Mouse (Mus musculus): Measurements from ENCODE around the gene Usp37. TPM values are rescaled to one million over a fixed set of nuclear protein-coding genes. Genes with fewer than 3 reads are reported as not detected.
"Not testable (repeated sequence)": the region's sequence is repeated elsewhere in the genome, so short reads cannot be mapped to it uniquely, and the experiment has no call there.

The Usp37 gene
- total RNA-seq (2022) = 10 to 100 TPM; 14.1 to 23.0 (median 17.8) TPM

DNA sequence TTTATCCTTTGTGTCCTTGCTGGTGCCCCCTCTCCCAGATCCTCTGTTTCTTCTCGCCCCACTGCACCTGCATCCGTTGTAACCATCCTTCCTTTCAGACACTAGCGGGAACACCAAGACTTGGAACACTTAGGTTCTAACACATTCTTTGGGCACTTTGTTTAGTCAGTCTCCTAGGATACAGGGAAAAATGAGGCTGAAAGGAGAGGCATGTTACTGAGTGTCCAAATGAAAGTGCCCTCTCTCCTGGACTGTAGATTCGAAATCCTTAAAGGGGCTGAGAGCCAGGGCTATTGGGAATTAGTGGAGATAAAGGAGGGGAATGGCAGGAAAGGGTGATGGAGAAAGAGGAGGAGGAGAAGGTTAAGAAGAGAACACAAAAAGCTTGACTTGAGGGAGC lies at the start of gene Usp37:
Usp37 (minus strand) TSS at position 101 of the 400 bp plus-strand sequence.
- DNase-seq = no peak

DNA sequence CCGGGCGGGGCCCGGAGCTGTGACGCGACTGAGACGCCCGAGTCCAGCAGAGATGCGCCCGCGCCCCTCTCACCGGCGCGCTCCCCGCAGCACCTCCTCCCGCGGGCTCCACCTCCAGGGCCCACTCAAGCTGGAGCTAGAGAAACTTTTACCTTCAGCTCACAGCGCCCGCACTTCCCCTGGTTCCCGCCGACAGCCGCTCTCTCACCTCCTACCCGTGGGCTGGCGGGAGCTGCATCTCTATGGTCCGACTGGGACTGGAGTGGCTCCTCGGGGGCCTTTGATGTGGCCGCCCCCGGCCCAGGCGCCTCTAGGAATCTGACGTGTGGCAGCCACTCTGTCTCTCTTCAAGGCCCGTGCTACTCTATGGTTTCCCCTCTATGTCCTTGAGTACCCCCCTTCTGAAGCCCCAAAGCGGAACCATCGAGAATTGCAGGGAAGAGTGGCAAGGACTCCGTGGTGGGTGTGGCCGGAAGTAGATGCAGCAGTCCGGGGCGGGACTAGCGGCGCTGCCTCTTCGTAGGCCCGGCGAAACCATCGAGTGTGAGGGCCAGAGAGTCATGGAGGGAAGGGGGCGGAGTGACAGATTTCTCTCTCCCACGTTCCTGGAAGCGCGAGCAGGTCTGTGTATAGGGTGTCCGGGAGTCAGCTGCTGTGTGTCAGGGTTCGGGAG lies 43.8 kb upstream of the Usp37 start, which contains the start of the genes Zfp142 and Bcs1l:
Zfp142 (minus strand) TSS at position 474 of the 673 bp plus-strand sequence.
Bcs1l (plus strand) TSS at position 517 of the 673 bp plus-strand sequence.
- peak; percentile 99 for DNase-seq

DNA sequence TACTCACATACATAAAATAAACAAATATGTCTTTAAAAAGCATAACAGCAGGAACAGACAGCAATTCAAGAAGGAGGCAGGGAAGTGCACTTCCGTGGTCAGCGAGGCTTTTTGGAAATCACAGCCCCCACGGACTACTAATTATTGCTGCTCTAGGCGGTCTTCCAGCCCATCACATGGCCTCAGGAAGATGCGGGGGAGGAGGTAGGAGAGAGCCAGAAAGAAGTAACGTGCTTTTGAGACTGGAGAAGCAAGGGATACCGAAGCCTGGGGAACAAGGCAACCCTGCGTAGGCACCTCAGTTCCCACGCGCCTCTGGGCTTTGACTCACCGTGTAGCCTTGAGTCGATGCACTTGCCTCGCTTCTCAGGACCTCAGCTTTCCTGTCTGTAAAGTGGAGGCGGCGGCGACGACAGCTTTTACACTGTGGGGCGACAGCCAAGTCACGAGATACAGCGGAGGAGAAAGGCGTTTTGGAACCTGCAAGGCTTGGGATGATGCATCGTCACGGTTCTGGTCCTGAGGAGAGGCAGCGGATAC lies 43.2 kb upstream of the Usp37 start:
- DNase-seq = no peak

DNA sequence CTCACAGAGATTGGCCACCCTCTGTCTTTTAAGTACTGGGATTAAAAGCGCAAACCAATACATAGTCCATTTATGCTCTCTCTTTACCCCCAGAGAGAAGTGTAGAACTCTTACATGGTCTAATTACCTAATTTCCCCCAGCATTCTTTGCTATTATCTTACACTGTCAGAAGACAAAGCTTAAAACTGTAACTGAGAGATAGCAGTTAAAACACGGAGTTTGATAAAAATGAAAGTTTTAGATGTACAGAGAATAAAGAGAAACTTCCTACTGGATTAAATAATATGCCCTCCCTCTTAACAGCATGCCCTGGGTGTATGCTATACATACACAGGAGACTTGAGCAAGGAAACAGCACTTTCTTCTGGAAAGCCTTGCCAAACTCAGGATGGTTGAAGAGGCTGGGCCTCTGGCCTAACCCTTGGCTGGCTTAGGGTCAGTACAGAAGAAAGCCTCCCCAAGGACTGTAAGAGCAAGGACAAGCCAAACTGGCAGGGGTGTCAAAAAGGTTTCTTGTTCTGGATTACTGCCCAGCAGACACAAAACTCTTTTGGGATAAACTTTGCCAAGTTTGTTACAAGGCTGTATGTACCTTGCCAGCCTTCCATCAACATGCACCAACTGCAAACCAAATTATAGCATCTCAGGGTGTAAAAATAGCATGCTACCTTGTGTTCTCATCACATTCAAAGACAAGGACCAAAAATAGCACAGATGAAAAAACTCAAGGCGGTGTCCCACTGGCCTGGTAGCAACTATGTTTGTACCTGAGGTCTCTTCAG lies 40.7 kb upstream of the Usp37 start:
- DNase-seq = no peak

DNA sequence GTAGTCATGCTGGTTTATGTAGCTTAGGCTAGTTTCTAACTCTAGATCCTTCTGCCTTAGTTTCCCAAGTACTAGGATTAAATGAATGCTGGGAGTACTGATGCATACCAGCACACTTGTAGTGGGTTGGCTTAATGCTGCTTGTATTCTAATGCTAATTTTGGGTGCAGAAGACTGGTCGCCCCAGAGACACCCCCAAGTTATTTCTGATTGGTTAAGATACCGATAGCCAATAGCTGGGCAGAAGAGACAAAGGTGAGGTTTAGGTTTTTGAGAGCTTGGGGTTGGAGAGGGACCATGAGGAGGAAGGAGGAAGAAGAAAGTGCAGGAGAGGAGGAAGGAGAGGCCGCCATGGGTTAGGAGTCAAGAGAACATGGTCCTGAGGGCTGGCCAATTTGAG lies 38.5 kb upstream of the Usp37 start:
- DNase-seq = no peak

DNA sequence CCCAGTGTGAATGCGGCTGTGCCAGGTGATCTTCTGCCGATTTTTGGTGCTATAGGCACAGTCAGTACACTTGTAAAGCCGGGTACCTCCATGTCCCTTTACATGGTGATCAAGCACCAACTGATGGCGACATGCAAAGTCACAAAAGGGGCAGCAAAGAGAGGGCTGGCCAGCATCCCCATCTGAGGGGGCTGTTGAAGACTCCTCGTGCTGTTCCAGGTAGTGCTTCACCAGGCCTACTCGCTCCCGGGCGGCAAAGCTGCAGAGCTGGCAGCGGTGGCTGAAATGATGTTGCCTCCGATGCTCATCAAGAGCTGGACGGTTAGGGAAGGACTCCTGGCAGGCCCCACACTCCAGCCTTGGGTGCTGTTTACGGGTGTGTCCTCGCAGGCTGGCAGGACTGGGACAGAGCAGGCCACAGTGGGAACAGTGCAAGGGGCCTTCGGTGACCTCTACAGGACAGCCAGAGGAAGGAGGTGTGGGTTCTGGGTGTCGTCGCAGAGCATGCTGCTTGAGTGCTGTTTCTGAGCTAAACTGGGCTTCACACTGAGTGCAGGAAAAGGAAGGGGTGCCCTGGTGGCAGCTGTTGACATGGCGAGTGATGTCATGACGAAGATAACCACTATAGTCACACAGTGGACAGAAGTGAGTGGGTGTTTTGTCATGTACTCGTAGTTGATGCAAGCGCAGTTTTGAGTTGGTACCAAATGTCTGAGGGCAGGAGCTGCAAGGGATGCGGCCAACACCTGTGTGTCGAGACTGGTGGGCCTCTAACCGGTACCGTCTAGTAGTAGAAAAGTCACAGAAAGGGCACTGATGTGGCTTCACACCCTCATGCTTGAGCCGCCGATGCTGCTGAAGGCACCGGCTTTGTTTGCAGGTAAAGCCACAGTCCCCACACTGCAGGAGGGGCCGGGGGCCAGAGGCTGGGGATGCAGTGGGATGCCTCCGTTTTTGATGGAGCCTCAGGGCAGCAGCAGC lies 25.9 kb upstream of the Usp37 start:
- no peak for DNase-seq

DNA sequence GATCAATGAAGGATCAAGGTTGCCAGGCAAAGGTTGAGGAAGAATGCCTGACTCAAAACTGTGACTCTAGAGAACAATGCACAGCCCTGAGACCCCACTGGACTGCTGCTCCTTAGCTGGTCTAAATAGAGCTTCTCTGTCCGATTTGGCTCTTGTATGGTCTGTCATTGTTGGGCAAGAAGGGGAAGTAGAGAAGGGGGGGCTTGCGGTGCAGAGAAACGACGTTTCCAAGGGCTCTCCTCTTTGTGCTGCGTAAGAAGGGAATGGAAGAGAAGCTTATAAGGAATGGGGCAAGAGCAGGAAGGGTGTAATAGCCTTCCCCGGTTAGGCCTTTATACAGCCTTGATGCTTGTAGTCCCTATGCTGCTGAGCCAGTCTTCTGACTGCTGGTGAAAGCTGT lies 21.8 kb upstream of the Usp37 start:
- DNase-seq = no peak

DNA sequence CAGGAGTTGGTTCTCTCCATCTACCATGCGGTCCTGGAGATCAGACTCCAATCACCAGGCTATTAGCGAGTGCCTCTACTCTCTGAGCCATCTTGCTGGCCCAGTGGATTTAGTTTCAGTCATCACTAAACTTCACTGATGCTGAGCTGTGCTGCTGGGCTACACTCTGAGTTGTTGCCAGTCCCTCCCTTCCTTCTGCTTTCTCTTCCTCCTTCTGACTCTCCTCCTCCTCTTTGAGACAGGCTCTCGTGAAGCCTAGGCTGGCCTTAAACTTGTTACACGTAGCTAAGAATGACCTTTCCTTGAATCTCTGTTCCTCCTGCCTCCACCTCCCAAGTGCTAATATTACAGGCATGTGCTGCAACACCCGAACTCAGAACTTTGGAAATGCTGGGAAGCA lies 15.0 kb upstream of the Usp37 start:
- DNase-seq = no peak

DNA sequence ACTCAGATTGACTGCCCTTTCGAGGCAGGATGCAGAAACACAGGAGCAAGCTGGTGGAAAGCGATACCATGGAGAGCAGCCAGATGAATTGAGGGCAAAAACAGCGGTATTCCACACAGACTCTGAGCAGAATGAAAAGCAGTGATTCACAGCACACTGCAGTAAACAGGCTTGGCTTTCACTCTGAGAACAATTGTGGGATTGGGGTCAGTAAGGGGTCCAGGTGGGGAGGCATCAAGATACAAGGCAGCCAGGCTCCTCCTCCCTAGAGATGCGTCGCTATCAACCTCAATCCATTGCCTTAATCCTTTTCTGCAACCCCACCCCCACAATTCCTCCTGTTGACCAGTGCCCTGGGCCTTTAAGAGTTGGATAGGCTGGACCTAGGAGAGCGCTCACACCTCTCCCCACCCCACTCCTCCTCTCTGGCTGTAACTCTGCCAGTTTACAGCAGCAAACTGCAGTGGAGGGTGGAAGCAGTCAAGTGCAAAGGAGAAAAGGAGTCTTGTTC lies 1.6 kb downstream of the Usp37 start, which contains the start of gene Plcd4:
Plcd4 (plus strand) TSS at position 438 of the 511 bp plus-strand sequence.
- DNase-seq = no peak

DNA sequence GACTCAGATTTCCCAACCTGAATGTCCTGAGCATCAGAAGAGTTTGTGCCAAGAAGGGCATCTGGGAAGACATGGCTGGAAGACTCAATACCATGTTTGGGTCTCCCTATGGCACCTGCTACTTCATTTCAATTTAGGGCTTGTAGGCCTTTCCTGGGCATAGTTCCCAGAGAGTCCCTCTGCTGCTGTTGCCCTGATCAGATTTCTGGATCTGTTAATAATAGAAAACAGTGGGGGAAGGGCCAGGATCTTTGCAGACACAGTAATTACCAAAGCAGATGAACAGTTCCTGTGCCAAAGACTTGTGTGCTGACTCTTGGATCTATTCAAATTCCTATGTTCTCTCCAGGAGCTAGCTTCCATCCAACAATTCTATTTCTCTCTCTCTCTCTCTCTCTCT lies 5.4 kb downstream of the Usp37 start:
- DNase-seq = no peak

DNA sequence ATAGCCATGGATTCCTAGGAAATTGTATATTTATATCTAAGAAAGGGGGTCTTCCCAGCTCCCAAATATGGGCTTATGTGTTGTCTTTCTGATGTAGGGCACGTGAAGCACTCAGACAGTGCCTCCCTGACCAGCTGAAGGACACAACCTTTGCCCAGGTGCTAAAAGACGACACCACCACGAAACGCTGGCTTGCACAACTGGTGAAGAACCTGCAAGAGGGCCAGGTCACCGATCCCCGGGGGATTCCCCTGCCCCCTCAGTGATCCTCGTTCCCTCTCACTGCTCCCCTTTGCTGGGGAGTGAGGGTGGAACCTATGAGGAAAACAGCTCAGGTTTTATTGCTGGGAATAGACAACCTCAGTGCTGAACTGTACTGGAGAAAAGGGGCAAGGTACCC lies 15.5 kb downstream of the Usp37 start:
- no peak for DNase-seq

DNA sequence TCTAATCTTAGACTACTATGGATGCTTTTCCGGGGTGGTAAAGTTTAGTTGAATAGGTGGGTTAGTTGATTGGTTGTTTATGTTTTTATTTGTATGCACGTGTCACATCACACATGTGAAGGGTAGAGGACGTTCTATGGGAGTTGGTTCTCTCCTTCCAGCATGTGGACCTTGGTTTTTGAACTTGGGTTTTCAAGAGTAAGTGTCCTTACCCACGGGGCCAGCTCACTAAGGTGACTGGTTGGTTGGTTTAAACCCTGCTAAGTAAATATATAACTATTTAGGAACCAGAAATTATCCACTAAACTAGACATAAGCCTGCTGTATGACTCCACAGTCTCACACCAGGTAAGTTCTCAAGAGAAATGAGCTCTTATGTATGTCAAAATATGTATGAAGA lies 19.3 kb downstream of the Usp37 start:
- DNase-seq = no peak

DNA sequence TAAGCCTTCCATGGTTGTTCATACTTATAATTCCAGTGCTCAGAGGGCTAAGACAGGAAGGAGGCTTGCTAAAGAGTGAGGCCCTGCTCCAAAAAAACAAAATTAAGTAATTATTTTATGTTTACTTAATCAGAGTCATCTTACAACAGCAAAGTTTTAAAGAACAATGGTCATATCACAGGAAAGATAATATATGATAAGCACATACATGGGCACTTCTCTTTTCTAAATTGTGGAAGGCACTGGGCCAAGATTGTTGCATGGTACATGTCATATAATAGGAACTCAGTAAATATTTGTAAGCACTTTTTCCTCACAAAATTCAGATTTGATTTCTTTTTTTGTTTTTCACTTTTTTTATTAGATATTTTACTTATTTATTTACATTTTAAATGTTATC lies 24.2 kb downstream of the Usp37 start:
- no peak for DNase-seq

DNA sequence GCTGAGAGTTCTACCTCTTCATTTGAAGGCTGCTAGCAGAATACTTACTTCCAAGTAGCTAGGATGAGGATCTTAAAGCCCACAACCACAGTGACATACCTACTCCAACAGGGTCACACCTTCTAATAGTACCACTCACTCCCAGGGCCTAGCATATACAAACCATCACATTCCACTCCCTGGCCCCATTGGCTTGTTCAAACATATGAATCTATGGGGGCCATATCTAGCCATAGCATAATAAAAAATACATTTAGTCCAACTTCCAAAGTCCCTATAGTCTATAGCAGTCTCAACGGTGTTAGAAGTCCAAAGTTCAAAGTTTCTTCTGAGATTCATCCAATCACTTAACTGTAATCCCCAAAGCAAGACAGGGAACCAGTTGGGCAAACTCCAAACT lies 31.1 kb downstream of the Usp37 start:
- DNase-seq = not testable (repeated sequence)

DNA sequence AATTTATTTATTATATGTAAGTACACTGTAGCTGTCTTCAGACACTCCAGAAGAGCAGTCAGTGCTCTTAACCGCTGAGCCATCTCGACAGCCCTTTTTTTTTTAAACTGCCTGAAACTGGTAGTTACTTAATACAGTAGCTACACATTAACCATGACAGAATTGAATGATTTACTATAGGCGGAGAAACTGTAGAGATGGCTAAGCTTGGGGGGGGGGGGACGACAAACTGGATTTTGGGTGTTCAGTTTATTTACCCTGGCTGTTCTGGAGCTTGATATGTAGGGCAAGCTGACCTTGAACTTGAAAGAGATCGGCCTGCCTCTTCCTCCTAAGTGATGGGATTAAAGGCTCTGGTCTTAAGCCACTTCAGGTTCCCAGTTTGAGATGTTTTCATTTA lies 32.8 kb downstream of the Usp37 start:
- DNase-seq = no peak

DNA sequence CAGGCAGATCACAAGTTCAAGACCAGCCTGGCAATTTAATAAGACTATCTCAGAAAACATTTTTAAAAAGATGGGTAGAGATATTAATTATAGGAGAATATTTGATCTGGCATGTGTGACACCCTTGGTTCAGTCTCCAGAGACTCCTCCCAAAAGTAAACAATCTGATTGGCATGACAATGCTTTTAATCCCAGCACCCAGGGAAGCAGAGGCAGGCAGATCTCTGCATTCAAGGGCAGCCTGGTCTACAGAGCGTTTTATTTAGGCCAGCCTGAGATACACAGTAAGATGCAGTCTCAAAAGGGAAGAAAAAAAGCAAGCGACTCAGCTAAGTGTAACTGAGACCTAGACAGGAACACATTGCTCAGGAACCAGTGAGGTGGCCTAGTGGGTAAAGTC lies 36.3 kb downstream of the Usp37 start:
- no peak for DNase-seq

DNA sequence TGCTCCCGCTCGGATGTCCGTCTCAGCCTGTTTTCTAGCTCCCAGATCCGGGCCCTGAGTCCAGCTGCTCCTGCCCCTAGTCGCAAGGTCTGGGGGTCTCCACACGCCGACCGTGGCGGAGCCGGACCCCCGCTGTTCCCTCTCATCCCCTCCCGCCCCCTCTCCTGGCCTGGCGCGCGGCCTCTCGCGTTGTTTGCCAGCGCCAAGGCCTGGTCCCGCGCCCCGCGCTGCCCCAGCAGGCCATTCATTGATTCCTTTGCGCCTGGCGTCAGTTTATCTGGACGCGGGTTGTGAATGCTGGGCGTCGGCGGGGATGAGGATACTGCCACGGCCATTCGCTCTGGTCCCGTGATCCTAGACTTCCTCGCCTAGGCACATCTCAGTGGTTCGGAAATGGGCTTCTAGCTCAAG lies 37.6 kb downstream of the Usp37 start:
- no peak for DNase-seq

DNA sequence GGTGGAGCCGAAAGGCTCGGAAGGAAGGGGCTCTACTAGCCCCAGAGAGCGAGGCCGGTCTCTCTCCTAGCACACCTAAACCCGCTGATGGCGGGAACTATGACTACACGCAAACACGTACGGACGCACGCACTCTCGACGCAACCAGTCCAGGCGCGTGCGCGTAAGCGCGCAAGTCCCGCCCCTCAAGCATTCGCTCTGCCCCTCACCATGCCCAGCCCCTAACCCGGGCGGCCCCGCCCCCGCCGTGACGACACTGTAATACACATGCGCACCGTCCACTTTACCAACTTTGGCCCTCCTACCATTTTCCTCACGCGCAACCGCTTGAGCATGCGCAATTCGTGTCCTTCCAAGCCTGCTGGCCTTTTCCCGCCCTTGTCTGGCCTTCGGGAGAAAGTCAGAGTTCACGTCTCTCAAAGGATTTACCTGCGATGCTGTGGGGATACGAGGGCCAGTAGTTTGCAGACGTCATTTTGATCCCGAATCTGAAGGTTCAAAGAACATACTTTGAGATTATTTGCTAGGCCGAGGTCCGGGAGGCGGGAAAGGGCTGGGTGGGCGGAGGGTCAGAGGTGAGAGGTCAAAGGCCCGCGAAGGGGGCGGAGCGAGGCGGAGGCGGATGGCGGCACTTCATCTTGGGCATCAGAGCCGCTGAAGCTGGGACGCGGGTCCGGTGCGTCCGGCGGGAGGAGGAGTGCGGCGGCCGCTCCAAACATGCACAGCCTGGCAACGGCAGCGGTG lies 38.2 kb downstream of the Usp37 start, which contains the start of gene Cnot9:
Cnot9 (plus strand) TSS at position 338 of the 744 bp plus-strand sequence.
- peak; percentile 100 for DNase-seq

DNA sequence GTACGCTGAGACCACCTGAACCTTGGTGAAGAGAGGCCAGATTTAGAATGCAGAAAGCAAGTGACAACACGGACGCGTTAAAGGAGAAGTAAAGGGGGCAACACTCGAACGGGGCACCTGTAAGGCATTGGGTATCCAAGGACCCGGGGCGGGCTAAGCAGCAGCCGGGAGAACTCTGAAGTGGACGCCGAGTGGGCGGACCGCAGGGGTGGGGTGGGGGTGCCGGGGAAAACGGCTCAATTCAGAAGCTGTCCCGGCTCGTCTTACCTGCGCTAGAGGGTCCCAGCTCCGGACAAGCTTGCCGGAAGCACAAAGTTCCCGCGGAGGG lies 38.7 kb downstream of the Usp37 start:
- no peak for DNase-seq

DNA sequence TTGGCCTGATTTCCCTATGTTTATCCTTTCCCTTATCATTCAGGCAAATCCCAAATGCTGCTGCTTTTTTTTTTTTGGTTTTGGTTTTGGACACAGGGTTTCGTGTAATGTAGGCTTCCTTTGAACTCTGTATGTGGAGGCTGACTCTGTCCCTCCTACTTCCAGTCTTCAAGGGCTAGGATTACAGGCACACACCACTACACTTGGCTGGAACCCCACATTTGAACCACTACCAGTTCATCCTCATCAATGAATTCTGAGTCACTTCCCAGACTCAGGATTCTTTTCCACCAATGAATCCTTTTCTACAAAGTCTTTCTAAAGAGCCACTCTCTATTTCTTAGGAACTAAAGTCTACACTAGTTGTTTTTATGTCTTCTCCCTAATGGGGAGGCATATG lies 43.0 kb downstream of the Usp37 start:
- DNase-seq = no peak

DNA sequence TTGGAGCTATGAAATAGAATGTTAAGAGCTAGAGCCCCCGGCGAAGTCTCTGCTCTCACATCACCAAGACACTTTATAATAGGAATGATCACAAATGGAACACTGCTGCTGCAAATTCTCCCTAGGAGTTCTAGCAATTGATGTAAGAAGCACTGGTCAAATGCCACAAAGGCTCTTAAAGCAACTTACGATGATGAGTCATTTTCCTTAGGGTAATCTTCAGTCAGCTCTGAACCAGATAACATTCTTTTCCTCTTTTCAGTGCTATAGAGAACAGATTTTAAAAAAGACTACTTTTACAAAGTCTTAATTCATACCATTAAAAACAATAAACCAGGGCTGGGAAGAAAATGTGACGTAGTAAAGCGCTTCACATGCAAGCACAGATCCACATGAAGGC lies 58.3 kb downstream of the Usp37 start:
- DNase-seq = no peak
